Comparison of ENCODE assay signal across 8 mouse cellular contexts in genomic region chr9:35199772-35200471, GRCm38 (mm10). TPM values are rescaled to one million over a fixed set of nuclear protein-coding genes. Genes with fewer than 3 reads are reported as not detected.
A peak's percentile ranks its signal among the peaks of the same experiment; 100 is the strongest.
DNase-seq lines count a peak whose midpoint lies in the region; ATAC-seq and TF ChIP-seq lines count a peak whose summit lies in the region.

TSS of gene Srpr (plus strand) at chr9:35200175.
TSS of gene Tirap (minus strand) at chr9:35200291.

- H3K79me2 ChIP-seq in myocyte (ENCODE audit: control insufficient read depth, insufficient read depth), result no peaks in the 10 kb centered on the region

- H3K4me2 ChIP-seq in heart, embryonic 13.5 days, result peak within 1 kb of the TSS; percentile 88
- H3K4me2 ChIP-seq in kidney, postnatal 0 days (ENCODE audit: low read length), result peak within 1 kb of the TSS; percentile 56
- peak within 1 kb of the TSS; percentile 93 for H3K4me2 ChIP-seq in liver, embryonic 11.5 days
- H3K4me2 ChIP-seq in myocyte (ENCODE audit: low read depth), result peak within 1 kb of the TSS; percentile 95

- peak; percentile 78 for DNase-seq in c-Kit-negative CD71-positive TER-119-positive erythroid progenitor cells, embryonic 14.5 days (ENCODE audit: low read depth, low spot score)
- peak; percentile 60 for DNase-seq in fibroblast of lung, adult 2 months (ENCODE audit: low read depth)
- DNase-seq in kidney, postnatal 0 days (ENCODE audit: low spot score), result peak; percentile 91
- DNase-seq in liver, embryonic 11.5 days (ENCODE audit: low spot score), result peak; percentile 87
- DNase-seq in spleen, postnatal 4 days (ENCODE audit: low spot score in 2 of 2), result peak; percentile 93 to 98

- under 1% methylated on average over 40 of the region's 44 CpGs for WGBS in heart, embryonic 13.5 days
- WGBS in kidney, postnatal 0 days, result under 1% methylated on average over 38 of the region's 44 CpGs
- WGBS in liver, embryonic 11.5 days, result under 1% methylated on average over 44 of the region's 44 CpGs

- H3K4me3 ChIP-seq in heart, embryonic 13.5 days, result peak within 1 kb of the TSS; percentile 75
- H3K4me3 ChIP-seq in kidney, postnatal 0 days (replicated peaks; ENCODE audit: low read depth, low read length), result peak within 1 kb of the TSS; percentile 65
- H3K4me3 ChIP-seq in liver, embryonic 11.5 days (ENCODE audit: low read depth, low read length), result peak within 1 kb of the TSS; percentile 79
- H3K4me3 ChIP-seq in myocyte, result peak within 1 kb of the TSS; percentile 72

- peaks cover 15% of the 10 kb centered on the region for H3K36me3 ChIP-seq in heart, embryonic 13.5 days
- H3K36me3 ChIP-seq in kidney, postnatal 0 days (ENCODE audit: insufficient read depth, low read length), result peaks cover 5% of the 10 kb centered on the region
- H3K36me3 ChIP-seq in liver, embryonic 11.5 days (ENCODE audit: control insufficient read depth, insufficient read depth, low read length), result peaks cover 4% of the 10 kb centered on the region; the same call in 1 of the 2 replicates
- H3K36me3 ChIP-seq in myocyte (ENCODE audit: control insufficient read depth, insufficient read depth), result no peaks in the 10 kb centered on the region

- H3K9me3 ChIP-seq in heart, embryonic 13.5 days, result no peaks in the 10 kb centered on the region
- no peaks in the 10 kb centered on the region for H3K9me3 ChIP-seq in kidney, postnatal 0 days (replicated peaks; ENCODE audit: low read length)
- H3K9me3 ChIP-seq in liver, embryonic 11.5 days (ENCODE audit: control insufficient read depth, low read length), result no peaks in the 10 kb centered on the region

- peaks cover 24% of the 10 kb centered on the region for H3K4me1 ChIP-seq in heart, embryonic 13.5 days
- peaks cover 7% of the 10 kb centered on the region; the same call in 1 of the 2 replicates for H3K4me1 ChIP-seq in kidney, postnatal 0 days (replicated peaks; ENCODE audit: insufficient read depth, low read length)
- H3K4me1 ChIP-seq in liver, embryonic 11.5 days (replicated peaks; ENCODE audit: control insufficient read depth, insufficient read depth, low read length), result peaks cover 18% of the 10 kb centered on the region

- TF ChIP-seq POLR2A in myocyte (IDR thresholded peaks at IDR 0.05; ENCODE audit: insufficient read length, low read depth), result peak; percentile 72

- peak; percentile 81 for ATAC-seq in CD4-positive, CD25-positive, alpha-beta regulatory T cell, adult 4 months
- peak; percentile 84 for ATAC-seq in heart, embryonic 13.5 days (ENCODE audit: extremely low read depth, insufficient number of reproducible peaks, low FRiP score, low TSS enrichment)
- ATAC-seq in kidney, postnatal 0 days (replicated peaks; ENCODE audit: low FRiP score, low read depth), result peak; percentile 94
- ATAC-seq in liver, embryonic 11.5 days (replicated peaks; ENCODE audit: low FRiP score), result peak; percentile 87

- peak within 1 kb of the TSS; percentile 46 for H3K27ac ChIP-seq in heart, embryonic 13.5 days (replicated peaks)
- H3K27ac ChIP-seq in kidney, postnatal 0 days, result peak within 1 kb of the TSS; percentile 52
- peak within 1 kb of the TSS; percentile 26 for H3K27ac ChIP-seq in liver, embryonic 11.5 days (ENCODE audit: low read depth, low read length)

- peak within 1 kb of the TSS; percentile 41 for H3ac ChIP-seq in myocyte (ENCODE audit: control insufficient read depth, insufficient read length)

- no peaks in the 10 kb centered on the region for H3K27me3 ChIP-seq in heart, embryonic 13.5 days (replicated peaks)
- no peaks in the 10 kb centered on the region for H3K27me3 ChIP-seq in kidney, postnatal 0 days (ENCODE audit: insufficient read depth, low read length)
- H3K27me3 ChIP-seq in liver, embryonic 11.5 days (replicated peaks; ENCODE audit: control insufficient read depth, insufficient read depth, low read length), result no peaks in the 10 kb centered on the region
- no peaks in the 10 kb centered on the region for H3K27me3 ChIP-seq in myocyte (ENCODE audit: control insufficient read depth, insufficient read depth, insufficient read length)

- peak within 1 kb of the TSS; percentile 89 for H3K9ac ChIP-seq in heart, embryonic 13.5 days
- H3K9ac ChIP-seq in kidney, postnatal 0 days (ENCODE audit: low read depth, low read length), result peak within 1 kb of the TSS; percentile 66
- peak within 1 kb of the TSS; percentile 82 for H3K9ac ChIP-seq in liver, embryonic 11.5 days (ENCODE audit: low read depth, low read length)

- peak; percentile 85 for TF ChIP-seq CTCF in kidney, postnatal 0 days (IDR thresholded peaks at IDR 0.05; ENCODE audit: low read depth)

TF ChIP-seq in myocyte, 11 proteins besides CTCF, POLR2A, EP300 and RAD21:
- TF ChIP-seq MYOD1 (IDR thresholded peaks at IDR 0.05; ENCODE audit: control insufficient read depth in 1 of 3, insufficient read length in 2 of 3, low read depth in 2 of 3), result peak in 1 of 3 experiments; percentile 42
- TF ChIP-seq USF1 (IDR thresholded peaks at IDR 0.05; ENCODE audit: low read depth), result no peak
- TF ChIP-seq REST (IDR thresholded peaks at IDR 0.05; ENCODE audit: insufficient read depth, insufficient read length), result no peak
- peak; percentile 59 for TF ChIP-seq POLR2AphosphoS2 (IDR thresholded peaks at IDR 0.05; ENCODE audit: insufficient read length, low read depth)
- TF ChIP-seq SRF (IDR thresholded peaks at IDR 0.05; ENCODE audit: control insufficient read depth, insufficient read length, low read depth), result no peak
- TF ChIP-seq CEBPB (IDR thresholded peaks at IDR 0.05; ENCODE audit: insufficient read depth, poor library complexity, severe bottlenecking), result no peak
- no peak for TF ChIP-seq E2F4 (IDR thresholded peaks at IDR 0.05; ENCODE audit: insufficient read depth)
- TF ChIP-seq MAX (IDR thresholded peaks at IDR 0.05; ENCODE audit: low read depth), result no peak
- no peak for TF ChIP-seq TCF3 (IDR thresholded peaks at IDR 0.05; ENCODE audit: insufficient read length, low read depth)
- TF ChIP-seq TCF12 (IDR thresholded peaks at IDR 0.05; ENCODE audit: insufficient read depth, poor library complexity, severe bottlenecking), result no peak
- TF ChIP-seq MYOG (IDR thresholded peaks at IDR 0.05; ENCODE audit: control insufficient read depth in 1 of 3, insufficient read depth in 1 of 3, insufficient read length in 2 of 3, low read depth in 2 of 3), result peak in 1 of 3 experiments; percentile 81

RNA-seq across cellular contexts. Expression of gene Srpr, which starts in this region (rescaled TPM):
- polyA plus RNA-seq in CD4-positive, CD25-positive, alpha-beta regulatory T cell, adult 4 months (2017; shearing (Covaris generic)), result 100 to 1,000 TPM in 1 of 2 experiments, 10 to 100 TPM in 1; 90.5 to 119 TPM
- polyA plus RNA-seq in heart, embryonic 13.5 days (2015; fragmentation: Nextera tagmentation; extraction: Ambion mirVana), result 88.8 and 94.4 TPM in 2 replicates
- polyA plus RNA-seq in kidney, postnatal 0 days (2015; fragmentation: Nextera tagmentation; extraction: Ambion mirVana), result 130 and 139 TPM in 2 replicates
- 98.7 and 108 TPM in 2 replicates for polyA plus RNA-seq in liver, embryonic 11.5 days (2014; fragmentation: Nextera tagmentation; extraction: Ambion mirVana)
- 103 TPM for polyA plus RNA-seq in myocyte (2012; fragmentation: generic; extraction: Trizol)

RNA-seq across cellular contexts. Expression of gene Tirap, which starts in this region (rescaled TPM):
- polyA plus RNA-seq in CD4-positive, CD25-positive, alpha-beta regulatory T cell, adult 4 months (2017; shearing (Covaris generic)), result 1 to 10 TPM; 4.1 to 7.2 TPM
- polyA plus RNA-seq in heart, embryonic 13.5 days (2015; fragmentation: Nextera tagmentation; extraction: Ambion mirVana), result 8.1 and 9.5 TPM in 2 replicates
- 7.4 and 10.2 TPM in 2 replicates for polyA plus RNA-seq in kidney, postnatal 0 days (2015; fragmentation: Nextera tagmentation; extraction: Ambion mirVana)
- polyA plus RNA-seq in liver, embryonic 11.5 days (2014; fragmentation: Nextera tagmentation; extraction: Ambion mirVana), result 10.5 and 11.0 TPM in 2 replicates
- polyA plus RNA-seq in myocyte (2012; fragmentation: generic; extraction: Trizol), result 5.0 TPM

Comparison
In these comparisons a context has a peak if more than half of its experiments do, and no peak if none do; other contexts are left out.
1. Peak in every context shown above with its lines: DNase-seq, ATAC-seq, H3K4me3 ChIP-seq and H3K27ac ChIP-seq.